Mouse (Mus musculus) spleen, postnatal 4 days (tissue): ENCODE measurements around the gene Wnk2.
A peak's percentile ranks its signal among the peaks of the same experiment; 100 is the strongest.

Source experiments
- DNase-seq, 2 experiments: peaks; one replicate each; pipeline ENCODE4 v3.0.0; 2022; ENCODE audit warnings: low spot score in 2 of 2

Gene Wnk2

DNA sequence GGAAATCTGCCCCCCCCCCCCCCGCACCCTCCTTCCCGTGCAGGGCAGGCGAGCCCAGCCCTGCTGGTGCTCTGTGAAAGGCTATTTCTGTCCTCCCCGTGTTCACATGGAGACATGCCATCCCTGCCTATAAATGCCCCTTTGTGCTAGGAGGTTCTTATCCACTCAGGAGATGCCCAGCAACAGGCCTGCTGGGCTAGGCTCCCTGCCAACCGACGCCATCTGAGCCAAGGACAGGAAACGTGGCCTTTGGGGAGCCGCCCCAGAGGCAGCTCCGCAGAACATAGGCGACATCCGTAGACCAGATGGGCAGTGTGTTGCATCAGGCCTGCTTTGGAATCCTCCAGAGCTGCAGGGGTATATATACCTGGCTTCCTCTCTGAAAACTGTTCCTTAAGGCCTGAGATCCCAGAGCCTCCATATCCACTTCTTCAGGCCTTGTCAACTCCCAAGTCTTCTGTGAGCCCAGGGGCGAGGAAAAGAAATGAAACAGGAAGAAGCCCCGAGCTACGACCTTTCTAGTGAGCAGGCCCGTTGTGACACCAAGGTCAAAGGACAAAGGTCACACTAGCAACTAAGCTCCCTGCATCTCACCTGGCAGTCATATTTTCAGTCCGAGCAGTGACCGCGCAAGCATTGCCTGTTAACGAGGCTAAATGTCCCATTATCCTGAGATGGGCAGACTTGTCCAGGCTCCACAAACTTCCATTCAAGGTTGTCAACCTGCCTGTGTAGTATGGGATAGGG is 31.2 kb upstream of the Wnk2 start:
- no peak for DNase-seq

DNA sequence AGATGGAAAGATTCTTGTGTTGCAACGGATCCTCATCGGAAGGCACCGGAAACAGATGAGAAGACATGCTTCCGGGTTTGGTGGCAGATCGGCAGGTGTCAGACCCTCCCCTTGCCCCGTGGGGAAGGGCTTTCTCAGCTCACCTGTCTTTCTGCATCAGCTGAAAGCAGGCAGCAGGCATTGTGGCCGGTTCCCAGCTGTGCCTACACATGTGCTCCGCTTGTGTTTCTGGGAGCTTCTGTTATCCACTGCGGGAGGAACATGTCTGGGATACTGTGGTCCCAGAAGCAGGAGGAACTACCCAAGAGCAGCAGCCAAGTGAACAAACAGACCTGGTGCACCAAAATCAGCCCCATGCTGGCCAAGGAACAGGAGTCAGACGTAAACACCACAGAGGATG is 27.7 kb upstream of the Wnk2 start:
- no peak for DNase-seq

DNA sequence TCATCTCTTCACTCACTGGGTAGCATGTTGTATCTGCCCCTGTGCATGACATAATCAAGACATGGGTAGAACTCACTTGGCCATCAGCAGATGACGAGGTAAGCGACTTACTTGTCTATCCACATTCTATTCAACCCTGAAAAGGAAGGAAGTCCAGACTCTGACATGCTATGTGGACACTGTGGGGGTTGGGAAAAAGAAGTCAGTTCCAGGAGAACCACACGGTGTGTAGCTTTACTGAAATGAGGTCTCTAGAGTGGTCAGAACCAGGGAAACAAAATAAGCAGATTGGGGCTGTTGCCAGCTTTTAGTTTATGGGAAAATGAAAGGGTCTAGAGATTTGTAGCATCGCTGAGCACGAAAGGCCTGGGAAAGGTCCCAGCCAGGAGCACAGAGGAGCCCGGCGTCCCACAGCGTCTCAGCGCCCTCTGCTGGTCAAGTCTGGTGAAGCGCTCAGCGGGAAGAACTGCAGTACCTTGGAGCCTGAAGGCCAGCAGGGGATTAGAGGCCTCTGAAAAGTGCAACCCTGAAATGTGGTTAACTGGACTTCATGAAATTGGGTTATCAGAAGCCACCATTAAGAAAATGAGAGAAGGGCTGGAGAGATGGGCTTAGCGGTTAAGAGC is 25.3 kb upstream of the Wnk2 start:
- peak; percentile 77 to 92 for DNase-seq

- DNase-seq = no peak
Observed at GRCm38 (mm10) chr13:49172335-49172734, 24.5 kb upstream of the Wnk2 start.

GRCm38 (mm10) chr13:49171729-49172128 is 23.9 kb upstream of the Wnk2 start:
- no peak for DNase-seq

DNA sequence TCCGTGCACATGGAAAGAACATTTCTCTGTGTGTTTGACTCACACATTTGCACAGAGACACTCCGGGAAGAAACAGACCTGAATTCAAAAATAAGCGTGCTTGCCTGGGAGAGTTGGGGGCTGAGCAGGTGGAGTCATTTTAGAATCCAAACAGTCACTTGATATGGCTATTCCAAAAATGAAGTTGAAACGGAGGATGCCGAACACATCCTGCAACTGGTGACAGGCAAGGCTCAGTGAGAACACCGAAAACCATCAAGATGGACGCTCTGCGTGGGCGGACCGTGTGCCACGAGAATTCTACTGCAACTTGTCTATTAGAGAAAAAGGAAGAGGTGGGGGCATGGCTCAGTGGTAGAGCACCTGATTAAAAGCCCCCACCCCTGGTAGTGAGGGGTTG is 22.8 kb upstream of the Wnk2 start:
- DNase-seq = no peak

- peak; percentile 77 to 92 for DNase-seq
Observed at GRCm38 (mm10) chr13:49169448-49170207, 21.8 kb upstream of the Wnk2 start.

DNA sequence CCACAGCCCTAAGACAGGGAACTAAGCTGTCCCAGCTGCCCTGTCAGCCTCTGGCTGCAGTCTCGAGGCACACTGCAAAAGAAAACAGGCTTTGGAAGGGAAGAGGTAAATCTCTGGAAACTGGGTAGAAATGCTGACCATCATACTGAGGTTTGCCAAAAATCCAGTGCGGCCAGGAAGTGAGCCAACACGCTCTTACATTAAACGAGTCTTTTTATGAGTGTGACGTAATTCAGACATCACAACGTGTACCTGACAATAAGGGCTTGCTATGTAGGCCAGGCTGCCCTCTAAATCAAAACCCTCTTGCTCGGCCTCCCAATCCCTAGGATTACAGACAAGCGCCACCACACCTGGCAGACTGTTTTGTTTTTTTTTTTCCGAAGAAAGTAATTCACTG is 19.3 kb upstream of the Wnk2 start:
- no peak for DNase-seq

GRCm38 (mm10) chr13:49163645-49164044 is 15.8 kb upstream of the Wnk2 start:
- DNase-seq = no peak

- no peak for DNase-seq
Observed at GRCm38 (mm10) chr13:49162722-49163121, 14.9 kb upstream of the Wnk2 start.

- DNase-seq = no peak
Observed at GRCm38 (mm10) chr13:49161236-49161635, 13.4 kb upstream of the Wnk2 start.

DNA sequence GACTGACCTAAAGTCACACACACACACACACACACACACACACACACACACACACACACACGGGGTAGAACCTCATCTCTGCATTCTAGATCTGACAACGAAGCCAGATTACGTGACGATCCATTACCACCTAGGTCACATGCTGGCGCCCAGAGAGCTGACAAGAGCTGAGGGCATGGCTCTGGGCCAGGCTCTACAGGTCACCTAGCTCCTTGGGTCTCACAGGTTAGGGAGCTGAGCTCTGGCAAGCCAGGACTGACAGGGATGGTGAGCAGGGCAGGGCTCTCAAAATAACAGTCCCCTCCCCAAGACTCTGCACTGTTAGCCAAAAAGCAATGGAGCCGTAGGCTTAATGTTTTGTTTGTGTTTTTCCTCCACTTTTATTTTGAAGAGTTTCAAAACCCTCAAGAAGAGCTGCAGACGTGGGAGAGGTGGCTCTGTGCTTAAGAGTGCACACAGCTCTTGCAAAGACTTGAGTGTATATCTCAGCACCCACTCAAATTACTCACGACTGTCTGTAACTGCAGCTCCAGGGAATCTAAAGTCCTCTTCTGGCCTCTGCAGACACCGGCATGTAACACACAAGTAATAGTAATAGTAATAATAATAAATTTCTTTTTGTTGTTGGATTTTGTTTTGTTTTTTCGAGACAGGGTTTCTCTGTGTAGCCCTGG is 10.4 kb upstream of the Wnk2 start:
- DNase-seq = no peak

- DNase-seq = no peak
Observed at GRCm38 (mm10) chr13:49156645-49157044, 8.8 kb upstream of the Wnk2 start.

GRCm38 (mm10) chr13:49154621-49155020 is 6.8 kb upstream of the Wnk2 start:
- DNase-seq = no peak

DNA sequence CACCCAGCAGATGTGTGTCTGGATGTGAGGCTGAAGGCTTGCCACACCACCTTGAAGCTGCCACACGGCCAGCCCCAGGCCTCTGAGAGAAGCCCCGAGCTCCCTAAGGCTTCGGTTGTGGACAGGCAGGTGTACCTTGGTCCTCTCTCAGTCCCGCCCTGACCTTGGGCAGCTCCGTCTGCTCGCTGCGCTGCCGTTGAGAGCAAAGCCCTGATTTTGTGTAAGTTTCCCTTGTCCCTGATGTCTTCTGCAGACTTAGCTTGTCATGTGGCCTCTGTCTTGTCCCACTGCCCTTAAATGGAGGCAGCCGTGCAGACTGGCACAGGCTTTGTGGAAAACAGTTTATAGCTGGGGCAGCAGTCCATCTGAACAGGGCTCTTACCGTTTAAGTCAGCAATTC is 6.2 kb upstream of the Wnk2 start:
- no peak for DNase-seq

DNA sequence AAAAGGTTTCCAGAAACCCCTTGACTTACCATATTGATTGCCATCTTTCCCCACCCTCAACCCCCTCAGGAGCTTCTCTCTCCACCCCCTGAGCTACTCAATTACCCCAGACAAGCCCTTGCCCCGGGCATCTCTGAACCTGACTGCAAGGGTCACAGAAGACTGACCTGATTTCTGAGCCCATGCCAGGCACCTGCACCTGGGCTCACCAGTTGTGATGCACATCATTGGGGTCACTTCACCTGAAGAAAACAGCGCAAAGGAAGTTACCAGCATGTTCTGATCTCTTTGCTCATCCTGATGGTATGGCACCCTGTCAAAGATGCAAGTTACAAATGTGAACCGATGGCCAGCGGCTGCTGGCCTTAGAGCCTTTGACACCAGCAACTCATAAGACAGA is 873 bp upstream of the Wnk2 start:
- DNase-seq = no peak

DNA sequence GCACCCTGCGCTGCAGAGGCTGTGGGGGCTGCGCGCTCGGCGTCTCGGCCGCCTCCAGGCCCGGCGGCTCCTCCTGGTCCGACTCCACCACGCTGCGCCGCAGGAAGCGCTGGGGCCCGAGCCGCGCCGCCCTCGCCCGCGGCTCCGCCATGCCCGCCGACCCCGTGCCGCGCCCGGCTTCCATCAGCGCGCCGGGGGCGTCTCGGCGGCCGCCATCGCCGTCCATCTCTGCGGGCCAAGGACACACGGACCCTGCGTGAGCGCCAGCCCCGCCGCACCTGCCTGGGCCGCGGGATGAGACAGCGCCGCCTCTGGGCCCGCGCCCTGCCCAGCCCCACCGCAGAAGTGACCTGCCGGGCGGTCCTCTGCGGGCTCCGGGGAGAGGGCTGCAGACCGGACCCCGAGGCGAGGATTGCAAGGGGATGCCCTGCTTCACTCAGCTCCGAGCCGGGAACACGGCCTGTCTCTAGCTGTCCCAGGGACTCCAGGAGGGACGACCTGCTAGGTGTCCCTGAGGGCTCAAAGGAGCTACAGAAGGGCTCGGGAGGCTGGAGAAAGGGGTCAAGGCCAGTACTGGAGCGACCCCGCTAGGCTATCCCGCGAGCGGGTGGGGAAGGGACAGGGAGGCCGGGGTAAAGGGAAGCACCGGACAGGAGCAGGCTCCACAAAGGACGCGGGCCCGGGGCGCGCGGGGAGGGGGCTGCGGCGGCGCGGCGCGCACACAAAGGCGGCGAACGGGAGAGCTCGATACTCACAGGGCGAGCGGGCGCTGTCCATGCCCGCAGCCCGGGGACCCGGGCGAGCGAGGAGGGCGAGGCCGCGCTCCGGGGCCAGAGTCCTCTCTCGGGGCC is 582 bp downstream of the Wnk2 start:
- DNase-seq = no peak

GRCm38 (mm10) chr13:49146698-49147006 is 1.2 kb downstream of the Wnk2 start:
- no peak for DNase-seq

- DNase-seq = no peak
Observed at GRCm38 (mm10) chr13:49146040-49146697, 1.6 kb downstream of the Wnk2 start.

GRCm38 (mm10) chr13:49145396-49145795 is 2.4 kb downstream of the Wnk2 start:
- DNase-seq = no peak

DNA sequence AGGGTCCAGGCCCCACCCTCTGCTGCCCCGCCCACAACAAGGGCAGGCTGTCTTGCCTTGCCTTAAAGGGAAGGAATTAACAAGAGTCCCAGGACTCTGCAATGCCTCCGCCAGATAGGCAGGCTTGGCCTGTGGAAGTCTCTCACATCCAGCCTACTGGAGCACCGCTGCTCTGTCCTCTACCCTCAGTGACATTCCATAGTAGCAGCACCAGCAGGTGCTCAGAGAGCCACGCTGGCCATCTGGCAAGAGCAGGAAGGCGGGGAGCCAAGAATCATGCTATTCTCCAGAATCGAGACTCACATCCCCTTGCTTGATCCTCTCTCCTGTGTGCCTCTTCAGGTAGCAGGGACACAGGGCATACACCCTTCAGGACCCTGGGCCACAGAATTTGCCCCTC is 3.4 kb downstream of the Wnk2 start:
- no peak for DNase-seq
